Mouse (Mus musculus) kidney, embryonic 14.5 days (tissue): ENCODE measurements around the gene Trpv2. TPM values are rescaled to one million over a fixed set of nuclear protein-coding genes. Genes with fewer than 3 reads are reported as not detected.

Source experiments
- ATAC-seq: fragments of 200-750 bp; cut with Nextera tagmentation; 2 replicates; pipeline ENCODE4 v1.8.0; 2017; ENCODE audit warnings: moderate number of reproducible peaks, mild to moderate bottlenecking, moderate TSS enrichment, moderate library complexity; ENCODE audit not compliant: low FRiP score, low TSS enrichment
- H3K27ac ChIP-seq: fragments of 300-500 bp; sonication (generic); 2 replicates; pipeline ENCODE4 v1.5.1; 2014; ENCODE audit warnings: low read depth, mild to moderate bottlenecking, low read length, moderate library complexity, mixed read lengths
- H3K27me3 ChIP-seq: fragments of 300-500 bp; sonication (generic); 2 replicates; pipeline ENCODE4 v1.6.1; 2014; ENCODE audit warnings: mild to moderate bottlenecking, low read length; ENCODE audit not compliant: control insufficient read depth, insufficient read depth
- H3K36me3 ChIP-seq: fragments of 300-500 bp; sonication (generic); 2 replicates; pipeline ENCODE4 v1.6.1; 2014; ENCODE audit warnings: low read length, mixed read lengths; ENCODE audit not compliant: control insufficient read depth, insufficient read depth
- H3K4me1 ChIP-seq: fragments of 300-500 bp; sonication (generic); 2 replicates; pipeline ENCODE4 v1.6.1; 2014; ENCODE audit warnings: low read length, mixed read lengths; ENCODE audit not compliant: control insufficient read depth, insufficient read depth
- H3K4me2 ChIP-seq: fragments of 300-500 bp; sonication (generic); replicated peaks from 2 replicates; pipeline ENCODE4 v1.6.1; 2014; ENCODE audit warnings: low read depth, mild to moderate bottlenecking, low read length
- H3K4me3 ChIP-seq: fragments of 300-500 bp; sonication (generic); 2 replicates; pipeline ENCODE4 v1.5.1; 2014; ENCODE audit warnings: mild to moderate bottlenecking, low read length
- H3K9ac ChIP-seq: fragments of 300-500 bp; sonication (generic); 2 replicates; pipeline ENCODE4 v1.6.1; 2014; ENCODE audit warnings: low read depth, mild to moderate bottlenecking, low read length, moderate library complexity
- H3K9me3 ChIP-seq: fragments of 300-500 bp; sonication (generic); 2 replicates; pipeline ENCODE4 v1.6.1; 2016; ENCODE audit warnings: low read length; ENCODE audit not compliant: control insufficient read depth
- WGBS: fragments of 180-500 bp; shearing (Covaris S2); extraction: QIAGEN DNeasy Blood & Tissue Kit; methylation state at CpG from one replicate; pipeline ENCODE4 v1.1.7; 2014; 5-methylcytosine and 5-hydroxymethylcytosine counted together
- polyA plus RNA-seq: library from polyadenylated mRNA; unstranded; fragments of >200 nt; fragmentation: Nextera tagmentation; extraction: Ambion mirVana; gene quantifications from 2 replicates; pipeline ENCODE4 v1.2.1, GENCODE M21; 2014

Gene Trpv2
- polyA plus RNA-seq, 1 experiment from 2014 or later, result 1.4 TPM

DNA sequence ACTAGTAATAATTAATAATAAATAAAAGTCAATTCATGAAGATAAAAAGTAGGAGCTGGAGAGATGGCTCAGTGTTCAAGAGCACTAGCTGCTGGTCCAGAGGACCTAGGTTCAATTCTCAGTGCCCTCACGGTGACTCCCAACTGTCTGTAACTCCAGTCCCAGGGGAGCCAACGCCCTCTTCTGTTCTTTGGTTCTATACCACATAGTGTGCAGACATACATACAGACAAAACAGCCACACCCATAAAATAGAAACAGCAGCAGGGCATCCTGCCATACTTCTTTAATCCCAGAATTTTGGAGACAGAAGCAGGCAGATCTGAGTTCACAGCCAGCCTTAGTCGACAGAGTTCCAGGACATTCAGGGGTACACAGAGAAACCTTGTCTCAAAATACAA lies 30.3 kb upstream of the Trpv2 start:
- Histone ChIP-seq H3K4me2 (no peak overlapping the region), H3K4me3 (no peak overlapping the region), H3K36me3 (no peaks in the 10 kb centered on the region), H3K27me3 (no peaks in the 10 kb centered on the region), H3K9ac (no peak overlapping the region), H3K27ac (no peak overlapping the region), H3K4me1 (no peaks in the 10 kb centered on the region), H3K9me3 (no peaks in the 10 kb centered on the region)
- no peak for ATAC-seq
- 84% methylated on average over 3 of the region's 3 CpGs for WGBS

DNA sequence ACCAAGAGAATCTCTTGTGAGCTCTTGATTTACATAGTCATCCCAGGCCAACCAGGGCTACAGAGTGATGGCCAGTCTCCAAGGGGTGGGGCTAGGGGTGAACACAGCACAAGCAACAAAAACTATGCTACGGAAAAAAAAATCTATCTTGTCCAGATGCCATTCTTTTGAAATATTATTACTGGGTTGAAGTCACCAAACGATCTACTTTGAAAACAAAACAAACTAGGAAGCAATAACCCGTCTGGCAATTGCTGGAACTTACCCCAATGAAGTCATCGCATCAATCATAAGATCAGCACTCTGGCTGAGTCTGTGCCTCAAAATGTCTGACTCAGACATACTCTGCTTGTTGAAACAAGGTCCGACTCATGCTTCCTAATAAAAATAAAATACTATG lies 24.5 kb upstream of the Trpv2 start:
- WGBS, result 14% methylated on average over 5 of the region's 5 CpGs
- peaks cover 18% of the 10 kb centered on the region for H3K36me3 ChIP-seq
- ATAC-seq, result no peak
- H3K9me3 ChIP-seq, result no peaks in the 10 kb centered on the region
- peak overlapping the region; percentile 78 for H3K4me3 ChIP-seq
- H3K9ac ChIP-seq, result peak overlapping the region; percentile 92; the same call in 1 of the 2 replicates
- H3K4me1 ChIP-seq, result peaks cover 10% of the 10 kb centered on the region; the same call in 1 of the 2 replicates
- no peaks in the 10 kb centered on the region for H3K27me3 ChIP-seq
- peak overlapping the region; percentile 98; the same call in 1 of the 2 replicates for H3K27ac ChIP-seq
- peak overlapping the region; percentile 90 for H3K4me2 ChIP-seq

DNA sequence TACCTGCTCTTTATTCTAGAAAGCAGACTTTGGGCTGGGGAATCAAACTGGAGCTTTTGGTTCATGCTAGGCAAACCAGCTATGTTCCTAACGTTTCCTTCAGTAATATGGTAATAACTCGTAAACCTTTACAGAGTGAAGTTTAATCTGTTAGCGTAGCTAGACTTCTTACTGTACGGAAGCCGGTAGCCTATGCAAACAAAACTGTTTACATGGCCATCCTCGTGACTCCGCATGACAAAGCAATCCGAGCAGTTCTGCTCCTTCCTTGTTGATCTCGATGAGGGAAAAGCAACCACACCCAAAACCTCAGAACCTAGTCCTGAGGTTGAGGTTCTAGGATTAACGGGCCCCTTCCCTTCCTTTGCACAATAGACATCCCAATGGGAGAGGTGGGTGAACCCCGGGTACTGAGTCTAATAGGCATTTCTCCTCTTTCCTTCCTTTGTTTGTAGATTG lies 24.0 kb upstream of the Trpv2 start:
- under 1% methylated on average over 11 of the region's 11 CpGs for WGBS
- ATAC-seq, result peak; percentile 16; the same call in 1 of the 2 replicates
- Histone ChIP-seq H3K27me3 (no peaks in the 10 kb centered on the region), H3K9ac (peak overlapping the region; percentile 92), H3K9me3 (no peaks in the 10 kb centered on the region), H3K27ac (peak overlapping the region; percentile 98), H3K36me3 (peaks cover 23% of the 10 kb centered on the region), H3K4me1 (peaks cover 14% of the 10 kb centered on the region), H3K4me2 (peak overlapping the region; percentile 90), H3K4me3 (peak overlapping the region; percentile 78)

DNA sequence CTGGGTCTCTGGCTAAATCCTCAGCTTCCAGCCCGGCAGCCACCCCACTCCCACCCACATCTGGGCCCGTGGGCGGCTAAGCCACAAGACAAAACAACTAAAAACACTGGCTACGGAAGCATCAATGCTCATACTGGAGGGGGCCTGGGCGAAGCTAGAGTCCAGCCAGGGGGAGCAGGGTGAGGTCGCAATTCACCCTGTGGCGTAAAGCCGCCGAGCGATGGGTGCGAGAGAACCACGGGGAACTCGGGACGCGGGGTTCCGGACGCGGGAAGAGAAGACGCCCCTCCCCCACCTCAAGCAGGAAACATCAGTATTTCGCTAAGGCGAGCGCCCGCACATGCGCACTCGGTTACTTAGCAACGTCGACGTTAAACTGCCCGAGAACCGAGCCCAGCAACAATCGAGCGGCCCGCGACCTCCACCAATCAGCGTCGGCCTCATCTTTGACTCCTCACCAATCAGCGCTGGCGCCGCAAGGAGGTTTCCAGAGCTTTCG lies 23.5 kb upstream of the Trpv2 start, which contains the start of gene Ubb:
Ubb (plus strand) TSS at position 445 of the 499 bp plus-strand sequence.
- no peaks in the 10 kb centered on the region for H3K9me3 ChIP-seq
- peak within 1 kb of the TSS; percentile 78 for H3K4me3 ChIP-seq
- ATAC-seq, result peak; percentile 97

DNA sequence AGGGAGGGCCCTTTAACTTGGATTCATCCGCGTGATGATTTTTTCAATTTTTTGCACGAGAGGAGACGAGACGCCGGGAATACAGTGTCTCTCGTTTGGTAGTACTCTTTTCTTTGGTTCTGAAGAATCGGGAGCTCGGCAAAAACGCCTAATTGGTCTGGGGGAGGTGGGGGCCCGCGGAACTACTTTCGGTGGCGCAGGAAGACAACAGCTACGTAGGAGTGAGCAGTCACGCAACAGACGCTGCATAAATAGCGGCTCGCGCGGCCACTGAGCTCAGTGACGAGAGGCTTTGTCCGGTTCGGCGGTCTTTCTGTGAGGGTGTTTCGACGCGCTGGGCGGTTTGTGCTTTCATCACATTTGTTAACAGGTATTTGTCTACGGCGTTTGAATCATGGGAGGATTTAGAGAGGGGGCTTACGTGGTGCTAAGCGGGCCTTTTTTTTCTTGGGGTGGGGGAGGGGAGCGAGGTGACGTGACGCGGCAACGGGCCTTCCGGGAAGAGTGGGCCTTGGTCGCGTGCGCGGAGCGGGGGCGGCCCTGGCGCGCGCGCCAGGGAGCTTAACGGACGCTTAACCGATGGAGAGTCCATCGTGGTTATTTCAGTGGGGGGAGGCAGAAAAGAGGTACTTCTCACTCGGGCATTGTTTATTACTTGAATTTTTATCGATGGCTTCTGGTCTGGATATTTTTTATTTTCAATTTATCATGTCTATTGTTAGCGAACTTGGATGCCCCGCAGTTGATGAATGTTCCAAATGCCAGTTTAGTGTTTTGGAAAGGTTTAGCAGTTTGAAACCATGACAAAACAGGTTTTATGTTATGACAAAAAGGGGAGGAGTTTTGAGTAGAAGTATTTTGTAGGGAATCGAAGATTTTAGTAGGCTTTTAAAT lies 22.8 kb upstream of the Trpv2 start:
- peaks cover 17% of the 10 kb centered on the region for H3K4me1 ChIP-seq
- H3K27ac ChIP-seq, result peak overlapping the region; percentile 83
- H3K9me3 ChIP-seq, result no peaks in the 10 kb centered on the region
- peaks cover 26% of the 10 kb centered on the region for H3K36me3 ChIP-seq
- peak; percentile 85 for ATAC-seq
- peak overlapping the region; percentile 92 for H3K9ac ChIP-seq
- peak overlapping the region; percentile 78 for H3K4me3 ChIP-seq
- no peaks in the 10 kb centered on the region for H3K27me3 ChIP-seq
- H3K4me2 ChIP-seq, result peak overlapping the region; percentile 42
- WGBS, result under 1% methylated on average over 58 of the region's 58 CpGs

More for the DNA sequence above, 23.5 kb upstream of the Trpv2 start, which contains the start of gene Ubb:
- WGBS, result under 1% methylated on average over 38 of the region's 40 CpGs
- Histone ChIP-seq H3K9ac (peak within 1 kb of the TSS; percentile 92), H3K36me3 (peaks cover 26% of the 10 kb centered on the region), H3K27ac (peak within 1 kb of the TSS; percentile 98), H3K27me3 (no peaks in the 10 kb centered on the region), H3K4me1 (peaks cover 17% of the 10 kb centered on the region), H3K4me2 (peak within 1 kb of the TSS; percentile 90)

DNA sequence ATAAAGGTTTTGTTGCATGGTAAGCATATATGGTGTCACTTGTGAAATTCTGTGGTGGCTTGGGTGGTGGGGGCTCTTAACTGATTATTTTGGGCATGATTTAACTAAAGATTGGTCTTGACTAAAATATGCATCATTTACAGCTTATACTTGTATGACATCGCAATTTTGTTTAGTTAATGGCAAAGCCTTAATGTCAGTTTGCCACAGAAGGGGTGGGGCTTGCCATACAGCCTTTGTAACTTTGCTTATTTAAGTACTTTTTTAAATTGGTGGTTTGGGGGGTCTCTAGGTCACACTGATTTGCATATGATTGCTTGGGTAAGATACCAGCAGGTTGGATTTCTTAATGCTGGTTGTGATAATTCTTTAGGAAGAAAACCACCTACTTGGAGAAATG lies 21.1 kb upstream of the Trpv2 start:
- WGBS, result 27% methylated on average over 1 of the region's 1 CpGs
- ATAC-seq, result no peak
- Histone ChIP-seq H3K4me1 (peaks cover 17% of the 10 kb centered on the region), H3K27me3 (no peaks in the 10 kb centered on the region), H3K4me2 (peak overlapping the region; percentile 97), H3K27ac (no peak overlapping the region), H3K36me3 (peaks cover 26% of the 10 kb centered on the region), H3K4me3 (peak overlapping the region; percentile 59), H3K9ac (peak overlapping the region; percentile 48; the same call in 1 of the 2 replicates), H3K9me3 (no peaks in the 10 kb centered on the region)

DNA sequence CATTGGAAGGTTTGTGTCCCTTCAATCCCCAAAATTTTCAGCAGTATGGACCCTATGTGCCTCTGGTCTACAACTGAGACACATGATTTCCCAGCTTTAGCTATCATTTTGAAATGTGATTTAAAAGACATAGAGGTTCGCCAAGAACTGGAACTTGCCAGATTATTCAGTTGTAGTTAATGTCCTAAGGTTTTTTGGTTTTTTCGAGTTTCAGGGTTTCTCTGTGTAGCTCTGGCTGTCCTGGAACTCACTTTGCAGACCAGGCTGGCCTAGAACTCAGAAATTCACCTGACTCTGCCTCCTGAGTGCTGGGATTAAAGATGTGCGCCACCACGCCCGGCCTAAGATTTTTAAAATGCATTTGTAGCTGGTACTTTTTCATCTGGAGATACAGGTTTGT lies 20.7 kb upstream of the Trpv2 start:
- Histone ChIP-seq H3K4me1 (peaks cover 17% of the 10 kb centered on the region), H3K4me3 (peak overlapping the region; percentile 59), H3K36me3 (peaks cover 26% of the 10 kb centered on the region), H3K9ac (peak overlapping the region; percentile 48; the same call in 1 of the 2 replicates), H3K27ac (no peak overlapping the region), H3K9me3 (no peaks in the 10 kb centered on the region), H3K4me2 (peak overlapping the region; percentile 97), H3K27me3 (no peaks in the 10 kb centered on the region)
- ATAC-seq, result no peak
- 84% methylated on average over 5 of the region's 5 CpGs for WGBS

DNA sequence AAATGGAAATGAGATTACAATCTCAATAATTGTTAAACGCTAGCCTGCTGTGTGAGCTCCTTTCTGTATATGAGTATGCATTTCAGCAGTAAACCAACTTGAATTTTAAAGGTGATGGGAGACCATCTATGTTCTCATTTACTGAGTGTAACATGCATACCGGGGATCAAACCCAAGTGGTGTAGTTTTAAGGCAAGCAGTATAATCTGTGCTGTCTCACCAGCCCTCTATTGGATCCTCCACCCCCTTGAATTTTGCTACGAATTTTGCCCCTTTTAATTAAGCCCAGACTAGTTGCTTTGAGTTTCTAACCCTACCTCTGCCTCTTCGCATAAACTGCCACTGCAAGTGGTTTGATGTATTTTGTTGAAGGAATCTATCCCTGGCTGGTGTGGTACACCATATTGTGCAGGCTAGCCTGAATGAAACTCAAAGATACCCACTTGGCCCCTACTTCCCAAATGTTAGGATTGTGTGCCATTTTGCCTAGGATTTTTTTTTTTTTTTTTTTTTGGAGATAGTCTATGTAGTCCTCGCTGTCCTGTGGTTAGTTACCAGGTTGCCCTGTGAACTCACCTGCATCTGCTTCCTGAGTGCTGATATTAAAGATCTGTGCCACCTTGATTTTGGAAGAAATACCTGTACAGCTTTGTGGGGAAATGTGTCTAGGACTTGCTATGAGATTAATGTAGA lies 20.0 kb upstream of the Trpv2 start:
- 82% methylated on average over 5 of the region's 5 CpGs for WGBS
- no peaks in the 10 kb centered on the region for H3K9me3 ChIP-seq
- H3K27ac ChIP-seq, result no peak overlapping the region
- peak overlapping the region; percentile 97 for H3K4me2 ChIP-seq
- H3K4me3 ChIP-seq, result peak overlapping the region; percentile 59
- H3K36me3 ChIP-seq, result peaks cover 26% of the 10 kb centered on the region
- no peak for ATAC-seq
- H3K9ac ChIP-seq, result peak overlapping the region; percentile 15; the same call in 1 of the 2 replicates
- H3K27me3 ChIP-seq, result no peaks in the 10 kb centered on the region
- H3K4me1 ChIP-seq, result peaks cover 18% of the 10 kb centered on the region
